Mouse (Mus musculus) heart, adult 11 months (tissue): Measurements from ENCODE around the gene Mien1.
A peak's percentile ranks its signal among the peaks of the same experiment; 100 is the strongest.

ENCODE experiments used
- DNase-seq: peaks from one replicate; pipeline ENCODE4 v3.0.0; 2022

Gene Mien1

DNA sequence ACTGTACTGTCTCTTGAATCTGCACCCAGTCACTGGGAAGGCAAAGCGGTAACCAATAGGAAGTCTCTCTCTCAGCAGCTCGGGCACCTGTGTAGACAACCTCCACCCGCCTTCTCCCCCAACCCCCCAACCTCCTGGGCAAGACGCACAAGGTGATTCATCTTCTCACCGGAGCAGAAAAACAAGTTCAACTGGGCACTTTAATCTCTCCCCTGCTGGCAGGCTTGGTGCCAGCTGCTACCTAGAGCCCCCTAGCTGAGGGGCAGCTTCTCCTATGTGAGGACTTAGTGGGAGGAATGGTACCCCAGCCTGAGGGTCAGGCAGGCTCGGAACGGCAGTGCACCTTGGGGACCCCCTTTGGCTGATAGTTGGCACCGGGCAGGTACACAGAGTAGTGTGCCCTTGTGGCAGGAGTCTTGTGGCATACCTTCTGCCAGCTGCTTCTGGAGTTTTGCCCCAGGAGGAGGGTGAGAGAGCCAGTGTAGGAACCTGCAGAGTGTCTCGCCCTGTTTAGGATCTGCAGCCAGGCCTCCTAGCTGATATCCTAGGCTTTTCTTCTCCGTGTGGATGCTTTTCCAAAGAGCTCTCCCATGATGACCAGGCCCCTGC is 19.7 kb downstream of the Mien1 start:
- DNase-seq = no peak

DNA sequence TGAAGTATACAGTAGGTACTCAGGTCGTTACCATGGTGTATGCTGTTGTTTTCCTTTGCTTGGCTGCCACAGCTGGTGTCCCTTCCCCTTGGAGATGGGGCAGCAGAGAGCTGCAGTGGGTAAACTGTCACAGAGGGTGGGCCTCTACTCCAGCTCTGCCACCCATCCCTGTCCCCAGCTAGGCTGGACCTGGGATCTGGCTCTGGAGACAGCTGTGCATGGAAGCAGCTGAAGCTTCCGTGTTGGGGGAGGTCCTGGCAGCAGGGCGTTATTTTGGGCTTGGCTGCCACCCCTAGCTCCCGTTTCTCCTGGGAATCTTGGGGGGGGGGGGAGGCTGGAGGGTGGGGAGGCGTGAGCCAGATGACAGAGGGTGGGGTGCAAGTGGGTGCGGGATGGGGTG is 20.5 kb downstream of the Mien1 start:
- DNase-seq = no peak

DNA sequence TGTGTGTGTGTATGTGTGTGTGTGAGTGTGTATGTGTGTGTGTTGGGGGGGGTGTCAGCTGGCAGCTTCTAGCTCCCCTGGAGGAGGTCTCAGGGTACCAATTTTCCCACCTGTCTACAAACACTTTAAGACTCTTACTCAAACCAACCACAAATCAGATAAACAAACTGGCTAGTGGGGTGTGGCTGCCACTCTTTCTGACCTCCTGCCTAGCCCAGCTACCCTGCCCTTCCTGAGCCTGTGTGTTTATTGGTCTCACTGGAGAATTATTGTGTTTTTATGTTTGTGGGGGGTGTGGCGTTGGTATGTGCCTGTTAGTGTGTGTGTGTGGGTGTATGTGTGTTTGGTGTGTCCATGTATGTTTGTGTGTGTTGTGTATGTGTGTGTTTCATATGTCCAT is 21.7 kb downstream of the Mien1 start:
- no peak for DNase-seq

DNA sequence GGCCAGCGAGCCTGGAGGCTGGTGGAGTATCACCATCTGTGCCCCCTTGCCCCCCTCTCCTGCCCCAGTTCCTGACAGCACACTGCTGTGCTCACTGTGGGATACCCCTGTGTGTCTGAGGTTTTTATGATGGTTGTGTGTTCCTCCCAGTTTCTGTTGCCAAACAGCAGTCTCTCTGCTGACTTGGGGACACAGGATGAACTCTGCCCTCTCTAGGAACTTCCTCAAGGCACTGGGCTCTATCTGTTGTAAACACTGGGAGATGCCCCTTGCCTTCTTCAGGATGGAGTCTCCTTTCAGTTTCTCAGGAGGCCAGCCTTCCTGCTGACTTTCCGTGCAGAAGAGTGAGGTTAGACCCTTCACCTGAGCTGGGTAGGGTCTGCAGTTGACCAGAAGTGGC is 24.6 kb downstream of the Mien1 start:
- no peak for DNase-seq

DNA sequence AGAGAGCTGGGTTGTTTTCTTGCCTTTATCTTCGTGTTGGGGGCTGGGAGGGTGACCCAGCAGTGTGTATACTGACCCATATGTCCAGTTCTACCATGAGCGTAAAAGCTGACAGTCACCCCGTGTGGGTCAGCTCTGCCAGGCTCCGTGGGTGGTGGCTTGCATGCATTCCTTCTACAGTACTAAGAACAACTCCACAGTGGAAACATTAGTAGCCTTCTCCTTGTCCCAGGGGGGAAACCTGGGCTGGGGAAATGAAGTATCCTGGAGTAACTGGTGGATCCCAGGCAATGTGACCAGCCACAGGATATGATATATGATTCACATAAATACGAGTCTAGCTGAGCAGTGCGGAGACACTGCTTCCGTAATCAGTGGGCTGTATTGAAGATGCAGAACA is 25.1 kb downstream of the Mien1 start:
- DNase-seq = no peak

DNA sequence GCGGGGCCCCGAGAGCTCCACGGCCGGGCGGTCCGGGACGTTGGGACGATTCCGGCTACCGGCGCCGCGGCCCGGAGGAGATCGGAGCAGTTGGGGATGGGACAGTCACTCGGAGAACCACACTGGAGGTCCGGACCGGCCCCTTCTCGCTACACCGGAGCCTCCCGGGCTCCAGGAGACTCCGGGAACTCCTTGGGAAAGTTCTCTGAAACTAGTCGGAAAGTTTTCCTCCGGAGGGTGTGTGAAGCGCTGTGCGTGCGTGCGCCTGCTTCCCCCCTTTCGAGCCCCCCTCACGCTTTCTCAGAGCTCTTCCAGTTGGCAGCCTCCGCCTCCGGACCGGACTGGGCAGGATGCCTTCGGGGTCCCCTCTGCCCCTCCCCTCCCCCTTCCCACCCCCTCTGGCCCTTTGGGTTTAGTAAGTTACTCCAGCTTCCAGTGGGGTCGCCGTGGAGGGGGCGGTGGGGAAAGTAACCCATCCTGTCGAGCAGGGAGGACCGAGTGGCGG is 25.9 kb downstream of the Mien1 start:
- DNase-seq = peak; percentile 95

DNA sequence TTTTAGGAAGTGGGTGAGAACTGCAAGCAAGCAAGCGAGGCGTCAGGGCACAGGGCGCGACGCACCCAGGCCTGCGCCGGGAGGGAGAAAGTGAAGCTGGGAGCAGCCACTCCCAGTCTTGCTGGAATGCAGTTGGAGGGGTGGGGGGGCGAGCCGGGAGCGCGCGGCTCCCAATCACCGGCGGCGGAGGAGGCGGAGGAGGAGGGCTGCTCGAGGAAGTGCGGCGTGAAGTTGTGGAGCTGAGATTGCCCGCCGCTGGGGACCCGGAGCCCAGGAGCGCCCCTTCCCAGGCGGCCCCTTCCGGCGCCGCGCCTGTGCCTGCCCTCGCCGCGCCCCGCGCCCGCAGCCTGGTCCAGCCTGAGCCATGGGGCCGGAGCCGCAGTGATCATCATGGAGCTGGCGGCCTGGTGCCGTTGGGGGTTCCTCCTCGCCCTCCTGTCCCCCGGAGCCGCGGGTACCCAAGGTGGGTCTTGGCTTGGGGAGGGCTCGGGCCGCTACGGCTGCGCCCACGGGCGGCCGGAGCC is 26.5 kb downstream of the Mien1 start, which contains the start of gene Erbb2:
Erbb2 (plus strand) TSS at position 198 of the 524 bp plus-strand sequence.
- peak; percentile 98 for DNase-seq

DNA sequence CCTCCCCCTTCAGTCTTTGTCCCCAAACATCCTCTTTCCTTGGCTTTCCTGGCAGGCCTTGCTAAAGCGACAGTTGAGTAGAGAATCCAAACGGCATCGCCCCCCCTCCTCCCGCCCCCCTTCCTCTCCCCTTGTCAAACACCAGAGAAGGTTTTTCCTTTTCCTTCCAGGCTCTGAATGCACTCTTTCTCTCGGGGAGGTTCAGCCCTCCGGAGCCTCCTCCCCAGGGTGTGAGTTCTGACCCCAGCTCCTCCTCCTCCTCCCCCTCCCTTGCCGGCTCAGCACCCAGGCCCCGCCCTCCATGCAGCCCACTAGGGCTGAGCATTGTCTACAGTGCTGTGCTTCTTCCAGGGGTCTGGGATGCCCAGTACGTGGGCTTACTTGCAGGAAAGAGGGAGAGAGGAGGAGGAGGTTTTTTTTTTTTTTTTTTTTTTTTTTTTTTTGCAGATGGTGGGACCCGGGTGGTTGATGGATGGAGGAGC is 29.4 kb downstream of the Mien1 start:
- DNase-seq = no peak

DNA sequence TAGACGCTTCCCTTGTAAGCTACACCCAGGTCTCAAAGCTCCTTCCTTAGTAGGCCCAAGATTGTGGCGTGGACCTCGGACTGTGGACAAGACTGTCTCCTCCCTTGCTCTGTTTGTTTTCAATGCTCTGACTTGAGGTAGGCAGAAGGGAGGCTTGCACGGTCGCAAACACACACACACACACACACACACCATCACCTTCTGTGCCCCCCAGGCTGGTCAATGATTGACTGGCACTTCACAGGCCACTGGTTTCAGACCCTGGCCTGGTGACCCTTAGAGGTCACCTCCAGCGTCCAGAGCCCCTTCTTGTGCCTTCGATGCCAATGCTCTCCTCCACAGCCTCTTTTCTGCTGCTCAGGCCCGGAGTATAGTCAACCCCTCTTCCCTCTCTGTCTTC is 29.9 kb downstream of the Mien1 start:
- DNase-seq = no peak

DNA sequence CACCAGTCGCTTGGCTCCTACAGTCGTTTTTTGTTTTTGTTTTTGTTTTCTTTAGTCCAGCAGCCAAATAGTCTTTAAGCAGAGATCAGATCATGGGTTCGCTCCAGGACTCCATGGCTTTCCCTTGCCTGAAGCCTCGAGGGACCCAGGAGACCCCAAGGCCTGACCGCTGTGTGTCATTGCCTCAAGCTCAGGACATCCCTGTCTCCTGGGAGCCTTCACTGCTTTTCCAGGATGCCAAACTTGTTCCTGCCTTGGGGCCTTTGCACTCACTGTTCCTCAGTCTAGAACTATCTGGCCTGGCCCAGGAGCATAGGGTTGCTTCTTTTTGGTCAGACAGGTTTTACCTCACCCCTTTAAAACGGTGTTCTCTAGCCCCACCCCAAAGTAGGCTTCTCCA is 32.2 kb downstream of the Mien1 start:
- DNase-seq = no peak

DNA sequence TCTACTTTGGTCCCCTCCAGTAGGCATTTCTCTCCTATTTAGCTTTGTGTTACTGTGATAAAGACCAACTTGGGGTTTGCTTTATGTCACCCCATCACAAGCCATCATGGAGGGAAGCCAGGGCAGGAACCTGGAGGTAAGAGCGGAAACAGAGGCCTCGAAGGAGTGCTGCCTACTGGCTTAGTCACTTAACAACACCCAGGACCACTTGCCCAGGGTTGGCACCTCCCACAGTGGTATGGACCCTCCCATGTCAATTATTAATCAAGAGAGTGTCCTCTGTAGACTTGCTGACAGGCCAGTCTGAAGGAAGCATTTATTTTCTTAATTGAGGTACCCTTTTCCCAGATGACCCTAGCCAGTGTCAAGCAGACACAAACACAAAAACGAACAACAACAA is 38.0 kb downstream of the Mien1 start:
- DNase-seq = peak; percentile 87

DNA sequence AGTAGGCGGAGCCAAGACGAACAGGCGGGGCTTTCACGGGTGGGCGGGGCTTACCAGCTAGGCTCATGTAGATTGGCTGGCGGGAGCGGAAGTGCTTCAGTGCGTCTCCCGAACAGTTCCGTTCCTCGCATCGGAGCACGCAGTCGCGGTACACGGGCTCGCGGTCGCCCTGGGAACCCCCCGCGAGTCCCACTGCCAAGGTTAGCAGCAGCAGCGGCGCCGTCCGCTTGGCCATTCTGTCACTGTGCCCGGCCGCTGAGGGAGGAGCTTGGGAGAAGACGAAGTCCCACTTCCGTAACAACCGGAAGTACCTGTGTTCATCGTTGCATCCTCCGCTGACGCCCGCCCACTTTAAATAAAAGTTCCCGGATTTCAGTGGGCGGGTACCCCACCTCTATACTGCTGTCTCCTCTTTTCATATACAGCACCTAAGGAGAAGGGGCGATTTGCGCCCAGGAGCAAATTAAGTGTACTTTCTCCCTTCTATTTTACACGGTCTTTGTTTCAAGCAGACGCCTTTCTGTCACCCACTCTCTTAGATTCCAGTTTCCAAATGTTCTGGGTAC is 38.5 kb downstream of the Mien1 start, which contains the start of gene Pgap3:
Pgap3 (minus strand) TSS at position 330 of the 566 bp plus-strand sequence.
- peak; percentile 99 for DNase-seq

DNA sequence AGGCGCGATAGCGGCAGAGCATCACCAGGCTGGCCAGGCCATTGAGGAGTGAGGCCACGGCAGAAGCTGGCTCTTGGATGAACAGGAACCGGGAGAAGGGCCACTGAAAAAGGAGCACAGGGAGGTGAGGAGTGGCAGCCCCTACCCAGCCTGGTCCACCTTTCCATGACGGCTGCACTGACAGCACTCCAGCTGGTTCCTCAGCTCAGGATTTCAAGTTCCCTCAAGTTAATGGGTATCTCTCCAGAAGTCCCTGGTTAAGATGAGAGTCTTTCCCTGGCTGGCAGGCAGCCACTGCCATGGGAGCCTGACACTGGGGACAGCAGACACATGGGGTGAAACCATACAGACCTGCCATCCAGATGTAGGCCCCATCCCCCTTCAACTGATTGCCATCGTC is 40.8 kb downstream of the Mien1 start:
- DNase-seq = peak; percentile 91

DNA sequence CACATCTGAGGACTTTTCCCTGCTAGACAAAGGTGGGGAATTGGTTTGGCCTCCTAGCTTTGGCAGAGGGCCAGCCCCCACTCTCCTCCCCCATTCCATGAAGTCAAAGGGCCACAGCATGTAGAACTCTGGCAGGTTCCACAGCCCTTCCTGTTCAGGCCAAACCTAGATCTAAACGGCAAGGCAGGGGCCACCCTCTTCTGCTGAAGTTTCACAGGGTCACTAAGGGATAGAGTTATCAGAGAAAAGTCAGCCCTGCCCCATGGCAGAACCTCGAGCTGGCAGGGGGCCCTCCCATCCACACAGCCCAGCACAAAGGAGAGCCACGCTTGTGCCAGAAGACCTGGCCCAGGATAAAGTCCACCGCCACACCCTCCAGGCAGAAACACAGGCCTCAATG is 43.8 kb downstream of the Mien1 start:
- peak; percentile 98 for DNase-seq

DNA sequence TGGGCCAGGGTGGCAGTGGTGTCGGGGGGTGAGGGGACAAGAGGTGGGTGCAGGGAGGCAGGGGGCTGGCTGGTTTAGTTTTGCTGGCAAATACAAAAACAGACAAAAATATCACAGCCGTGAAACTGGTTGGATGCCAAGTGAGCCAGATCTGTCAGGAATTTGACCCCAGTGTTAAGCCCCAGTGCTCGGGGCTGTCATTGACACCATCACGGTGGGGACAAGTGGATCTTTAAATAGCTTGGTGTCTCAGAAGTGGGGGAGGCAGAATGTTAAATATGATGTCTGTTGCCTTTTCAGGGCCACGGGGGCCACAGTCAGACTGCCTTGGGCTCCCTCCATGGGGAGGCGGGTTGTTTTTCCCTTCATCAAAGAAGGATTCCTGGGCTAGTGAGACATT is 44.5 kb downstream of the Mien1 start:
- DNase-seq = peak; percentile 97

DNA sequence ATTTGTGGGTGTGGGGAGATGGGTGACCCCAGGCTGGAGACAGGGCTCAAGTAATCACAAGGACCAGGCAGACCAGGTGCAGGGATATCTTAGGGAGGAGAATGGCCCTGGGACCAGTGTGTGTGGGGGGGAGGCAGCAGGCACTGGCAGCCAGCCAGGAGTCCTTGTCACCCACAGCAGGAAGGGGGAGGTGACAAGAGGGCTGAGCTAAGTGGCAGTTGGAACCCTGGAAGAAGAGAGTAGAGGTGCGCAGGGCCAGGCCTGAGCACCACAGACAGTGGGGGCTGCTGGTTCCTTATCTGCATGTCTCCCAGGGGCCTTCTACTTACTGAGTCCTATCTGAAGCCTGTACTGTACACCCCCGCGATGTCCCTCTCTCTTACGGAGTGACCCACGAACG is 45.5 kb downstream of the Mien1 start:
- peak; percentile 97 for DNase-seq

DNA sequence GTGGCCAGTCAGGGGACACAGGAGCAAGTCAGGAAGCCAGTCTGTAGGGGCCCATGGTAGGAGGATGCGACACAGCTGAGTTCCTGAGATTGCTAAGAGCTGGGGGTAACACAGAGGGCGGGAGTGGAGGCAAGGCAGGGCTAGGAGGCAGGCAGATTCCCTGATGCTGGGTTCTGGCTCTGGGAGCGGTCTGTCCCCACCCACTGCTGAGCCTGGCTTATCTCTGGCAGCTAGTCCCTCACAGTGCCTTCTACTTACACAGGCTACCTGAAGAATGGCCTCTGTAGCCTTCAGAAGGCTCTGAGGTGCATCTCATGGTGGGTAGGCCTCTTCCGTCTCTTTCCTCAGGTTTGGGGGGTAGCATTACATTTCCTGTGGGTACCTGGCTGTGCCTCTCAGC is 46.1 kb downstream of the Mien1 start:
- DNase-seq = peak; percentile 83

DNA sequence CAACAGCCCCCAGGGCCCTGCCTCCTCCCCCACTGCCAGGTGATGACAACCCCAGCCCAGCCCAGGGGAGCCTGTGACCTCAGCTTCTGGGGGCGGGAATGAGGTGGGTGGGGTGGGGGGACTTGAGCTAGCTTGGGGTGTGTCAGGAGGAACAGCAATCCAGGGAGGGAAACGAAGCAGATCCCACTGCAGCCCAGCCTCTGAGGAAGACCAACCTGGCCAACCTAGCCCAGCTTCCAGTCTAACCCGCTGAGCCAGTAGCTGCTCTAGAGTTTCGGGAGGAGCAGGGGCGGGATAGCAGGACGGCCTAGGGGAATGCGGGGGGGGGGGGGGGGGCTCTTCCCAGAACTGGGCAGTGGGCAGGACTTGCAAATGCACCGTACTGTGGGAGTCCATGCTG is 46.8 kb downstream of the Mien1 start:
- DNase-seq = peak; percentile 88

DNA sequence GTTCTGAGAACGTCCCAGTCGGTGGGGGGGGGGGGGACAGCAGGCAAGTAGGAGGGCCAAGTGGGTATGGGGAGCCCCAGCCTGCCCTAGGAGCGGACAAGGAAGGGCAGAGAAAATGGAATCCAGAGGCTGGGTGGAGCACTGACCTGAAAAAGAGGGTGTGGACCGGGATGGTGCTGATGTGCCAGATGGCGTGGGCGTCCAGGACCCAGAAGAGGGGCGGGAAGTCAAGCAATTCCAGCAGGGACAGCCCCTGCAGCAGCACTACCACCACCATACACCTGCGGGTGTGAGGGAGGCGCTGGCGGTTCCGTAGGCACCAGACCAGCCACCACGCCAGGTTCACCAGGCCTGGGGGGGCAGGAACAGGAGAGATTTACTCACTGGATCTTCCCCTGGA is 48.6 kb downstream of the Mien1 start:
- DNase-seq = peak; percentile 89

DNA sequence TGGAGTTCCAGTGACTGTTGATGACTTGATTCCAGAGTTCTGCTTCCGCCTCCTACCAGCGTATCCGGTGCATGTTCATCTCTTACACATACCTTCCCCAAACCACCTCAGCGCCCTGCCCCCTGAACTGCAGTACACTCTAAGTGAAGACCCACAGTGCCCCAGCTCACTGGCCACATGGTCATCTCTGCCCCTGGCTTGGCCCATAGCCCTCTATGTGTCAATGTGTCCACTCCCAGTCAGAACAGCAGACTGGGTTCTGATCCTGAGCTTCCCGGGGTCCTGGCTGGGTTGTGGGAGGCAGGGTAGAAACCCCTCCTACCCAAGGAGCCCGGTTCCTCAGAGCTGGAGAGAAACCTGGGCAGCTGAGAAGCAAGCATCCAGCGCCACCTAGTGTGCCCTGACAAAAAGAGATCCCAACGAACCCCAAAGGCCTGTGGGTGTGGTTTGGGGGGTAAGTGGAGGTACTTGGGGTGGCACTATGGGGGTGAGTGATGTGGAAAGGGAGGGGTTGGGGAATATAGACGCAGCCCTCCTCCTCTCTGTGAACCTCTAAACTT is 49.5 kb downstream of the Mien1 start:
- DNase-seq = peak; percentile 93

DNA sequence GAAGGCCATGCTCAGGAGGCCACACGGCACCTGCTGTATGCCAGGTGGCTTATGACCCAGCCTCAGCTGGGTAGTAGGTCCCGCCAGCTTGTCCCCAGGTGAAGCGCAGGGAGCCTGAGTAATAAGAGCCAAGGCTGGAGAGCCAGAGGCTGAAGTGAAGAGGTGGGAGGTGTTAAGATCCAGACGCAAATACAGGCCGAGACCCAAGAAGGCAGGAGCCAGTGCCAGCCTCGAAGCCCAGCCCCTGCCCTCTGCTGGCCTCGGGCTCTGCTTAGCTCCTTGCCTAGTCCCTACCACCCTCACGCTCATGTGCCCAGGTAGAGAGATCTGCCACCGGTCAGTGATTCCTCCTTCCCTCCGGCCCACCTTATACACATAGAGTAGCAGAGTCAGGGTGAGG is 50.5 kb downstream of the Mien1 start:
- DNase-seq = peak; percentile 83
